Mouse (Mus musculus): ENCODE data around the gene Tm7sf3.

The Tm7sf3 gene

DNA sequence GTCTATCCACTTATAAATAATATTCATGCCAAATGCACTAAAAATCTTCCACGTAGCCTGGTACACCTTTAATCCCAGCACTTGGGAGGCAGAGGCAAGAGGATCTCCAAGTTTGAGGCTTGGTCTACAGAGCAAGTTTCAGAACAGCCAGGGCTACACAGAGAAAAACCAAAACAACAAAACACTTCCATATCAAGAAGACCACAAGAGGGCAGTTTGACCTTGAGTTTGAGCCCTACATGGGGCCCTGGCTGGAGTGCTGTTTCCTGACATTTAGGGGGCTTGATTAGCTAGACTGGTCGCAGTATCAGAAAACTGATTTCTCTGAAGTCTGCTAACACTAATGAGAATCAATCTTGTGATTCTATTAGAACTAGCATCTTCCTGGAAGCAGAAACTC, 18.0 kb upstream of the Tm7sf3 start:
- no peak for DNase-seq (ENCODE audit: low spot score in 2 of 2)

DNA sequence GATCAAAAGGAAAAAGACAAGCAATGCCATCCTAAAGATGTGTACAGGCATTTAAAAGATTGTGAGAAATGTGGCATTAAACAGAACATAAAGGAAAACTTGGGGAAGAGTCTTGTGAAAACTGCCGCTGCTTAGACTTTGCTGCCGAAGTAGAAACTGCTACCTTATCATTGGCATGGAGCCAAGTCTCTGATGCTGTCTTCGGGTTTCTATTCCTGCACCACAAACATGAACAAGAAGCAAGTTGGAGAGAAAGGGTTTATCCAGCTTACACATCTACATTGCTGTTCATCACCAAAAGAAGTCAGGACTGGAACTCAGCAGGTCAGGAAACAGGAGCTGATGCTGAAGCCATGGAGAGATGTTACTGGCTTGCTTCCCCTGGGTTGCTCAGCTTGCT, 10.6 kb upstream of the Tm7sf3 start:
- no peak for DNase-seq (ENCODE audit: low spot score in 2 of 2)

DNA sequence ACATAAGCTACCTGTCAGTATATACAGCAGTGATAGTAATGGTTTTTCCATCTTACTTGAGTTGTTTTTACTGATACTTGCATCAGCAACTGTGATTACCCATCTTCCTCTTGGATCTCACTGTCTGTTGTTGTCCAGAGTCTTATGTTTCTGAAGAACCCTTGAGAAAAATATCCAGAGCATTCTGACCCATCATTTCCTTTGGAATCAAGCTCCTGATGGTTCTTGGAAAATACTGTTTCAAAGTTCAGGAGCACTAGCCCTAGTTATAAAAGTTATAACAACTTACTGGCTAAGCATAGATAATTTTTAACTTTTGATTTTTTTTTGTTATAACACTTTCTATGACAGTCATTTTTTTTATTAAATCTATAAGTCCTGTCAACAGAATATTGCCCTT, 8.8 kb upstream of the Tm7sf3 start:
- DNase-seq (ENCODE audit: low spot score in 2 of 2) = no peak

DNA sequence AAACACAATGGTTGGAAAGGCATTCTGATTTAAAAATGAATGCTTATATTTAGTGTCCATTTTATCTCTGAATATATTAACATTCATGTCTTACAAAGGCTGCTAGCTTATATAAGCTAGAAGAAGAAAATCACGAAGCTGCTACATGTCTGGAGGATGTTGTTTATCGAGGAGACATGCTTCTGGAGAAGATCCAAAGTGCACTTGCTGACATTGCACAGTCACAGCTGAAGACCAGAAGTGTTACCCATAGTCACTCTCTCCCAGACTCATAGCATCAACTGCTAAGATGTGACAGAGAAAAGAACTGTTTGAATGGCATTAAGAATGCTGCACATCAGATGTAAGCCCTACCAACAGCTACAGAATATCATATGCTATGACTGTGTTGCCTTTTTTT, 7.4 kb upstream of the Tm7sf3 start:
- no peak for DNase-seq (ENCODE audit: low spot score in 2 of 2)

DNA sequence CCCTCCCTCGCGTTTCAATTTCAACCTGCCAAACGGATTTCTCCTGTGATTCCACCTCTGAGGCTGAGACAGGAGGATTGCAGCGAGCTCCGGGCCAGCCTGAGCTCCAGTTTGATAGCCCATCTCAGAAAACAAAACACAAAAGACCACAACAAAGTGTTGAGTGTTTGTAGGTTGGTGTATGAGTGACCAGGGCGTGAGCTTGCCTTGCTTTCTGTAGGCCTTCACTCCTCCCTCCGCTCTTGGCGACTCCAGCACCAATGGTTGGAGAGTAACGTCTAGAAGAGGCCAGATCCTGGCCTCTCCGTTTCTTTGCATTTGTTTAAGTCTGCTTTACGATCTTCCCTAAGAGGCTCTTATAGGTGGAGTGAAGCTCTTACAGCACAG, 553 bp upstream of the Tm7sf3 start:
- DNase-seq (ENCODE audit: low spot score in 2 of 2) = no peak

DNA sequence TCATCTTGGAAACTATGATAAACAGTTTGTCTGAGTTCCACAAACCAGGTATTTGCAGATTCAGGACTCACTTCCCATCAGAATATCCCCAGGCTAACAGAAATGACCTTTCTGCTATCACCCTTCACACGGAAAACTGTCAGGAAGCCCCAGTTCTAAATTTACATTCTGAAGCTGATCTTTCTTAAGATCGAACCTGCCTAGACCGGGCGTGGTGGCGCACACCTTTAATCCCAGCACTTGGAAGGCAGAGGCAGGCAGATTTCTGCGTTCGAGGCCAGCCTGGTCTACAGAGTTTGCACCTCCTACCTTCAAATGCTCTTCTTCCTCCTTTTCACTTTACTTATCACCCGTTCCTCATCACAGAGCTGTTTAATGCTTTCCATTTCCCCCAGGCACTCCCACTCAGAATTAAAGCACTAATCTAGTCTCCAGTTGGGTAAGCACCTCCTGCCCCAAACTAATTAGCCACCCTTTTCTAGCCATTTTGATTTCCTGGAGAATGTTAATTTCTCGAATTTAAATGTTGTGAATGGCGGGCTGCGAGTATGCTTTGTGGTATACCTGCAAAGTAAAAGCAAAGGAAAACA, 908 bp downstream of the Tm7sf3 start:
- DNase-seq (ENCODE audit: low spot score in 2 of 2) = no peak

DNA sequence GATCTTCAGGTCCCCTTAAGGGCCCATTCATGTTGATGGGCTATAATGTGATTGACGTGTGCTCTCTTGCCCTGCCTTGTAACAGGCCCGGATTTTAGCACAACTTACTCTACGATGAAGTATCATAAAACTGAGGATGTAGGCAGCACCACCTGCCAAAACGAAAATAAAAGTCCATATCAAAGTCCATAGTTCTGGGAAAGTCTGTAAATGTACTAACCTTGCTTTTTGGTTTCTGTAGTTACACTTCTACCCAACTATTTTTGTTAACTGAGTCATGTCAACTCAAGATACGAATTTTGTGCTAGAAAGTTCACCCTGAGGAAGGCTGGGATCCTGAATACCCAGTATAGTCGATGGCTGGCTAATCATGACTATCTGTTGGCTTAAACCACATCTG, 1.6 kb downstream of the Tm7sf3 start:
- no peak for DNase-seq (ENCODE audit: low spot score in 2 of 2)

DNA sequence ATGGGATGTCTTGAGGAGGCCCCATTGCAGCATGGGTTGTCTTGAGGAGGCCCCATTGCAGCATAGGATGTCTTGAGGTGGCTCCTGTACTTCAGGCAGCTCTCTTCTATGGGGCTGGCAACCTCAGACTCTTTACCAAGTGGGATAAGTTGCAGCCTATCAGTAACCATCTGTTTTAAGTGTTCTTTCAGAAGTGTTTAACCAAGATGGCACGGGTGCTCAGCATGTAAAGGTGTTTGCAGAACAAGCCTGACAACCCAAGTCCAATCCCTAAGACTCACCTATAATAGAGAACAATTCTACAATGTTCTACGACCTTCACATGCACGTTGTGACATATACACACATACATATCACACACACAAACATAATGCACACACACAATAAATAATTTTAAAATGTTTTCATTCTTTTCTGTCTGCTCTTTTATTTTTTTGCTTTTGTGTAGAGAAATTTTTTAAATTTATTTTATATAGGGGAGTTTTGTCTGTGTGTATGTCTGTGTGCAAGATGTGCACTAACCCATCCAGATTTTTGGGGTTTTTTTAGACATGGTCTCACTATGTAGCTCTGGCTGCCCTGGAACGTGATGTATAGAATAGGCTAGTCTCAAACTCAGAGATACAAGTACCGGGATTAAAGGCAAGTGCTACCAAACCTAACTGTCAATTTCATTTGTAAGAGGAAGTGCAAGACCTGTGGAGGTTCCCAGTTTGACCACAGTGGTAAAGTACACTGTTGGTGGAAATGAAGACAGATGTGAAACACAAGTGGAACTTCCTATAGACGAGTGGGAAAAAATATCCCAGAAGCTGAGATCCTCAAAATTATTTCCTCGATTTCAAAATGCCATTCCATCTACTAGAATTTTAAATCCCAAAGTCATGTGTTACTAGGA, 2.3 kb downstream of the Tm7sf3 start:
- DNase-seq (ENCODE audit: low spot score in 2 of 2) = no peak

DNA sequence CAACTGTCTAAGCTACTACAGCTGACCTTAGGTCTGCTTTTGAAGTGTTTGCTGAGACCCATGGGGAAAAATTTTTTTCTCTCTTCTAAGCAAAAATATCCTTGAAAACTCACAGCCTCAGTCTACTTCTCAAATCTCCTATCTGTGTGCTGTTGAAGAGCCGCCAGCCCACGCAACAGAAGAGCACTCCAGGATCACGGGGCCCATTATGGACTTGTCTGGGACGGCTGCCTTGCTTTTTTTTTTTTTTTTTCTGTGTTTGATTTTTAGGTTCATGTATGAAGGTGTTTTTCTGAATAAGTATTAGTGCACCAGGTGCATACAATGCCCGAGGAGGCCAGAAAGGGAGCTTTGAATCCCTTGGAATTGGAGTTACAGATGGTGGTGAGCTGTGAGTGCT, 6.1 kb downstream of the Tm7sf3 start:
- no peak for DNase-seq (ENCODE audit: low spot score in 2 of 2)

DNA sequence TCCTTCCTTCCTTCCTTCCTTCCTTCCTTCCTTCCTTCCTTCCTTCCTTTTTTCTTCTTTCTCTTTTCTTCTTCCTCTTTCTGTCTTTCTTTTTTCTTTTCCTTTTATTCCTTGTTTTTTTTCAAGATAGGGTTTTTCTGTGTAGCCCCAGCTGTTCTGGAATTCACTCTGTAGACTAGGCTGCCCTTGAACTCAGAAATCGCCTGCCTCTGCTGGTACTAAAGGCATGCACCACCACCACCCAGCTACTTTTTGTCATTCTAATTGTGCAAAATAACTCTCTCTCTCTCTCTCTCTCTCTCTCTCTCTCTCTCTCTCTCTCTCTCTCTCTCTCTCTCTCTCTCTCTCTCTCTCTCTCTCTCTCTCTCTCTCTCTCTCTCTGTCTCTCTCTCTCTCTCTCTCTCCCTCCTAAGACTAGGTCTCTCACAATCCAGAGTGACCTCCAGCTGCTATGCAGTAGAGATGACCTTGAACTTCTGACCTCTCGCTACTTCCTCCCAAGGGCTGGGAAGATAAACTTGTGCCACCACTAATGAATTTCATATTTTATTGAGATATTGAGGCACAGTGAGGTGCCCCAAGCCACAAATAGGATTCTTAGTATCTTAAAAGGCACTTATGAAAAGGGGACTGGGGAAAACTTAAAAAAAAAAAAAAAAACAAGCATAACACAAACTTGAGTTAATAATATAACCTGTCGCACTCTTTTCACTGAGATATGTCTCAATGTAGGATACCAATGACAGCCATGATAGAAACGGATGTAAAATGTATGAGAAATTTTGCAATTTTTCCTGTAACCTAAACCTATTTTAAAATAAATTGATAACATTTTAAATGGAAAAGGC, 7.6 kb downstream of the Tm7sf3 start:
- no peak for DNase-seq (ENCODE audit: low spot score in 2 of 2)

DNA sequence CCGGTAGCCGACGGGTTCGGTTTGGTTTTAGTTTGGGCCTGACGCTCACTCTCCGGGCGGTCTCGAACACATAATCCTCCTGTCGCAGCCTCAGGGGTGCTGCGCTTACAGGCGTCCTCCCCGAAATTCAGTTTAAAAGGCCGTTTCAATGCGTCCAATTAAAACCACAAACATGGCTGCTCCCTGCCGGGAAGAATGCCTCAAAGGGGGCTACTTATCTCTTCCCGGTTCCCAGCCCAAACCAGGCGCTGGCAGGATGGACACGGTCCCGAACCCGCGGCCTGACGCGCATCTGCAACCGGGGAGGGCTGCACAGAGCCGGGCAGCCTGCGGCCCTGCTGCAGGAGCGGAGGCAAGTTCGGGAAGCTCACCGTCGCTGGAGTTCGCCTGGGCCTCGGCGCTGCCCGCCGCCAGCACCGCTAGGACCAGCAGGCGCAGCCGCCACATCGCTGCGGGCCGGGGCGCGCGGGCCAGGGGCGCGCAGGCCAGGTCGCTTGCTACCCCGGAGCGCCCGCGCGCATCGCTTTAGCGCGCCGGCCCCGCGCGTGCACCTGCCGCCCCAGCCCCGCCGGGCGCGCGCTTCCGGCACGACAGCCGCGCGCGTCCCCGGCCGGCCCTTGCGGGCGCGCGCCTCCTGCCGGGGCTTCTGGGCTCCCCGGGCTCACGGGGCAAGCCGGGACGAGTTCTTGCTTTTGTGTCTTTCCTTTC, 8.5 kb downstream of the Tm7sf3 start:
- DNase-seq (ENCODE audit: low spot score in 2 of 2) = peak; percentile 59 to 68

DNA sequence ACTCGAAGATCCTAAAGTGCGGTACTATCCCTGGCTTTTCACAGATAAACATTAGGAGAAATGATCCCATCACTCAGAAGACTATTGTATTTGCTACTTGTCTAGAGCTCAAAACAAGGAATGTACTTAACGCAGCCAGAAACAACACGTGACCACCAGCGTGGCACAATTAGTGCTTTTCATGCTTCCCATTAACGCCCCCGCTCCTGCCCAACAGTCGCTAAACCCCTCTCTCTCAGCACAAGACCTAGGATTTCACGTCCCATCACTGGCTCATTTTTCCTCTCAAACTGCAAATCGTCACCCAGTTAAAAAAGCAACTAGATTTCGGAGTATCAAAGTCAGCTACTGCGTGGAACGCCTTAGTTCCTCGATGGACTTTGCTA, 9.0 kb downstream of the Tm7sf3 start:
- no peak for DNase-seq (ENCODE audit: low spot score in 2 of 2)

DNA sequence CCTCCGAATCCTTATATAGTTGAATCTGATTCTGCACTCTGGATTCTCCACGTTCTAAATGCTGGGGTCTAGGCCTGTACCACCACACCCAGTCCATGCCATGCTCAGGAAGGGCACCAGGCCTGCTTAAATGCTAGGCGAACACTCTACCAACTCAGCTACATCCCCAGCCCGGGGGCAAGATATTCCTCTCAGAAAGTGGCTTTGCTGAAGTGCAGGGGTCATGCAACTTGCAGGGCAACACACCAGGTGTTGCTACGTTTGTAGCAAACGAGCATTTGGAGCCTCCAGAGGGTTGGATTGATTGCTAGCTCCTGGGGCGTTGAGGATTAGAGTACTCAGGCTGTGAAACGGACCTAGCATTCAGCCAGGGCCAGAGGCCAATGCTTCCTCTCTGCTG, 9.5 kb downstream of the Tm7sf3 start:
- no peak for DNase-seq (ENCODE audit: low spot score in 2 of 2)

DNA sequence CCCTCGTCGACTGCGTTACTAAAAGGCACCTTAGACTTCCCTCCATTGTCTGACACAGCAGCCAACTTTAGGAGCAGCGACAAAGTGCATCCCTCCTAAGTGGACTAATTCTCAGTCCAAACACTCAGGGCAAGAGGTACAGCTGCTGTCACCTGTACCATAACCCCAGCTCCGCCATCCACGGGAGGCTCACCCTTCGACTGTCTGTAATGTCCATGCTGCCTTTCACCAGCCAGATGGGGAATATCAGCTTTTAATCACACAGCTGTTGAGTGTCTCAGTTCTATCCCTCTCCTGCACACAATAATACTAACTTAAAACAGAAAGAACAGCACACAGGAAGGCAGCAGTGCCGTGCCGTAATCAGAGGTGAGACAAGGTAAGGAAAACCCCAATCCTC, 10.2 kb downstream of the Tm7sf3 start:
- DNase-seq (ENCODE audit: low spot score in 2 of 2) = no peak

DNA sequence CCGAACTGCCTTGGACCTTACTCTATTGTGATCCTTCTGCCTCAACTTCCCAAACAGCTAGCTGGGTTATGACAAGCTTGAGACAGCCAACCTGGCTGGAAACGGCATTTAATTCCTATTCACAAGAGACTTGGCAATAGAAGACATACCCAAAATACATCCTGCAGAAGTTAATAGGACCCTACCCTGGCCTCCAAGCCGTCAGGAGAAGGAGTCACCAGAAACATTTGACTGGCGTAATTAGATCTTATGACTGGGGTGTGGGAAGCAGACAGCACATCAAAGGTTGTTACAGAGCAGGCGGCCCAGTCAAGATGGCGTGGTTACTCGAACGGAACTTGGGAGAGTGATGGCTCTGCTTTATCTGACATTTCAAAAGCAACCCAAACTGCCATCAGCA, 10.8 kb downstream of the Tm7sf3 start:
- DNase-seq (ENCODE audit: low spot score in 2 of 2) = no peak

DNA sequence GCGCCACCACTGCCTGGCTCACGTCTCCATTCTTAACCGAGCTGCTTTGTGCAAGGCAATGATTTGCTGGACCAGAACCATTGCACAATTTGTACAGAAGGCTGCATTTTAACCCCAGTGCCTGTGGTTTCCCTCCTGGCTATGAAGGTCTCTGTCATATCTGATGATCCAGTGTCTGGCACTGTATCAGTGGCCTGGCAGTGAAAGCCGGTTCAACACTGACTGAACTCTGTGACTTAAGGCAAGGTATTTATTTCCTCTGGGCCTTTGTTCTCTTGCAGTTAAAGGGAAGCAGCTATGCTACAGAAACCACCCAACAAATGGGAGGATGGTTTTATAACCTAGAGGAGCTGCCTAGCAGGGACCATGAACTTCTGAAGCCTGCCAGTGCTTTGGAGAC, 11.7 kb downstream of the Tm7sf3 start:
- DNase-seq (ENCODE audit: low spot score in 2 of 2) = no peak

DNA sequence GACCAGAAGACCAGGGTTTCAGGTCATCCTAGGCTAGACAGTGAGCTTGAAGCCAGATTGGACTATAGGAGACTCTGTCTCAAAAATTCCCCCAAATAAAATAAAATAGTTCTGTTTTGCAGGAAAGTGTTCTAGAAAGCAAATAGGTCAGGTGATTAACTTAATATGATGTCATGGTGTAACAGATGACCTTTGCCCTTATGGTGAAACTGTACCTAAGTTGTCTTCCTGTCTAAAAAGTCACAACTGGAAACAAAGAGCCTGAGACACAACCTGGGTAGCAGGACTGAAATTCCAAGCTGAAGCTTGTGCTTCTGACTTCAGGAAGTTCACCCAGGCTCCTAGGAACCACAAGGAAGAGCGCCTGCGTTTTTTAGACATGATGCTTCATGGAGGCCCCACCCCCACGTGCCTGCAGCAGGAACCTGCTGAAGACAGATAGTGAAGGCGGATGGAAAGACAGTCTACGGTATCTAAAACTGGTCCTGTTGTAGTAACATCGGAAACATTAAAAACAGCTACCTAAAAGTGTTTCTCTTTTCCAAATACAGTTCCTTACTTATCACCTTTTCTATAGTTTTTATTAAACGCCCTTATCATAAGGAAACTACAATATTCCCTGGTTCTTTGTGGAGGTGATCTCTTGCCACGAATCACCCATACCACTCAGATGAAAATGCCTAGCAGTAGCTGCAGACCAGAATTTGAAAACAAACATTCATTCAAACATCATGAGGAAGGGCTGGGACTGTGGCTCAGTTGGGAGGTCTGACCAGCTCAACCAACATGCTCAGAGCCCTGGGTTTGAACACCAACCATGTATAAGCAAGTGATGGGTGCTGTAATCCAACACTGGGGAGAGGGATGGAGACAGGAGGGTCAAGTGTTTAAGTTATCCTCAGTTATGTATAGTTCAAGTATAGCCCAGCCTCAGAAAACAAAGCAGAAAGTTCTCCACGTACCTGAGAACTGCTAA, 12.6 kb downstream of the Tm7sf3 start:
- no peak for DNase-seq (ENCODE audit: low spot score in 2 of 2)

DNA sequence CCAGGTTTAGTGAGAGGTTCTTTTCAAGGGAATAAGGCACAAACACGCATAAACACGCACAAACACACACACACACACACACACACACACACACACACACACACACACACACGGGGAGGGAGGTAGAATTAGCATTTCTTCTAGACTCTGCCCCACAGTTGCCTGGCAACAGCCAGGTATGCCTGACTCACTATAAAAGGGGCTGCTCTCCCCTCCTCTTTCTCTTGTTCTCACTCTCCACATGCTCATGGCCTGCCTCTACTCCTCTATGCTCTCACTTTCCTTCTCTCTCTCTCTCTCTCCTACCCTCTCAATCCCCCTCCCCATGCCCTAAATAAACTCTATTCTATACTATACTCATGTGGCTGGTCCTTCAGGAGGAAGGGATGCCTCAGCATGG, 14.5 kb downstream of the Tm7sf3 start:
- no peak for DNase-seq (ENCODE audit: low spot score in 2 of 2)

DNA sequence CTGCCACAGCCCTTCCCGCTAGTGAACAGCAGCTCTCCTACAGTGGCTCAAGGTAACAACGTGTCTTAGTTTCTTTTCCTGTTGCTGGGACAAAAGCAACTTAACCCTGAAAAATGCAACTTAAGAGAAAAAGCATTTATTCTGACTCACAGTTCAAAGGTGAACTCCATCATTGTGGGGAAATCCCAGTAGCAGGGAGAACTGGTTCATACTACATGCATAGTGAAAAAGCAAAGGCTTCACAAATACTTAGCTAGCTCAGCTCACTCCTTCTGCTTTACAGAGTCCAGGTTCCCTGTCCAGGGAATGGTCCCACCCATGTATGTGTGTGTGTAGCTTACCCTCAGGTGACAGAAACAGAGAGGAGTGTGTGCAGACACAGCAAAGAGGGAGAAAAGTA, 26.0 kb downstream of the Tm7sf3 start:
- DNase-seq (ENCODE audit: low spot score in 2 of 2) = no peak

DNA sequence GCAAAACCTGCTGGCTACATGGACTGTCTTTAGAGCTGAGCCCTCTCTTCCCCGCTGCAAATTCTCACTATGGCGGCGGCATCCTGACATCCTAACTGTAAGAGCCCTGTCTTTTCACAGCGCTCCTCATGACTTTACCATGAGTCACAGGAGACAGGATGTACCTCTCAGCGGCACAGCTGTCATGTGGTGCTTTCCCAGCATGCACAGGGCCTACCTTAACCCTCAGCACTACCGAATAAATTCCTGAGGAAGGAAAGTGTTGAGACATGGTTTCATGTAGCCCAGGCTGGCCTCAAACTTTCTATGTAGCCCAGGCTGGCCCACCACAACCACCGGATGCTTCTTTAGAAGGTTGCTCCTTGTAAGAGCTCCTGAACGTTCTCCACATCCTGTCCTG, 26.7 kb downstream of the Tm7sf3 start:
- DNase-seq (ENCODE audit: low spot score in 2 of 2) = no peak

DNA sequence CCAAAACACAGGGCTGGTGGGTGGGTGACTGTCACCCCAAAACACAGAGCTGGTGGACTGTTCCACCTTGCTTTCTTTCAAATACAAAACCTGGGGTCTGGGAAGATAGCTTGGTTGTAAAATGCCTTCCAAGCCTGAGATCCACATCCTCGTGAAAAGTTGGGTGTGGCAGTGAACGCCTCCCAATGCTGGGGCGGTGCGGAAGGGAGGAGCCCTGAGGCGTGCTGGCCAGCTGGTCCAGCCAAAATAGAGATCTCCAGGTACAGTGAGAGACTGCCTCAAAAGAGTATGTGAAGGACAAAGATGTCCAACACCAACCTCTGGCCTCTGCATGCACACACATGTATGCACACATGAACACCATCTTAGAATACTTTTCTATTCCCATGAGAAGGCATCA, 28.1 kb downstream of the Tm7sf3 start:
- no peak for DNase-seq (ENCODE audit: low spot score in 2 of 2)
